Mouse (Mus musculus) kidney, adult 2 months (tissue): ENCODE results near the gene Cenpp.

Experiments
- CTCF ChIP-seq: fragments of 200-500 bp; conservative IDR thresholded peaks from 2 replicates; pipeline ENCODE4 v1.5.1; 2011; ENCODE audit warnings: low read depth, mild to moderate bottlenecking, control low read depth, low read length, moderate library complexity, mixed read lengths; ENCODE audit not compliant: insufficient read depth, insufficient read length
- POLR2A ChIP-seq: fragments of 200-500 bp; IDR thresholded peaks from one replicate; pipeline ENCODE4 v1.6.1; 2011; ENCODE audit warnings: low read depth, low read length, control low read depth

- TF ChIP-seq CTCF (no peak), POLR2A (no peak)
Measured at GRCm38 (mm10) chr13:49617021-49617420, 35.6 kb downstream of the Cenpp start.
